Mouse (Mus musculus) liver, embryonic 12.5 days (tissue): ENCODE data around the gene Adamts8. TPM values are rescaled to one million over a fixed set of nuclear protein-coding genes. Genes with fewer than 3 reads are reported as not detected.

Experiments
- ATAC-seq: fragments of 200-750 bp; cut with Nextera tagmentation; 2 replicates; pipeline ENCODE4 v1.8.0; 2017; ENCODE audit warnings: moderate number of reproducible peaks, mild to moderate bottlenecking, moderate library complexity
- H3K27ac ChIP-seq: fragments of 300-500 bp; sonication (generic); 2 replicates; pipeline ENCODE4 v1.5.1; 2016; ENCODE audit warnings: mild to moderate bottlenecking
- H3K27me3 ChIP-seq: fragments of 300-500 bp; sonication (generic); replicated peaks from 2 replicates; pipeline ENCODE4 v1.6.1; 2016; ENCODE audit warnings: mild to moderate bottlenecking, moderate library complexity
- H3K36me3 ChIP-seq: fragments of 300-500 bp; sonication (generic); 2 replicates; pipeline ENCODE4 v1.6.1; 2016; ENCODE audit warnings: mild to moderate bottlenecking, moderate library complexity
- H3K4me1 ChIP-seq: fragments of 300-500 bp; sonication (generic); 2 replicates; pipeline ENCODE4 v1.6.1; 2016
- H3K4me2 ChIP-seq: fragments of 300-500 bp; sonication (generic); 2 replicates; pipeline ENCODE4 v1.6.1; 2016; ENCODE audit warnings: mild to moderate bottlenecking, moderate library complexity
- H3K4me3 ChIP-seq: fragments of 300-500 bp; sonication (generic); 2 replicates; pipeline ENCODE4 v1.5.1; 2016; ENCODE audit warnings: mild to moderate bottlenecking, moderate library complexity
- H3K9ac ChIP-seq: fragments of 300-500 bp; sonication (generic); 2 replicates; pipeline ENCODE4 v1.6.1; 2016; ENCODE audit warnings: mild to moderate bottlenecking, moderate library complexity
- H3K9me3 ChIP-seq: fragments of 300-500 bp; sonication (generic); replicated peaks from 2 replicates; pipeline ENCODE4 v1.6.1; 2016; ENCODE audit warnings: mild to moderate bottlenecking, moderate library complexity
- WGBS: fragments of 180-500 bp; shearing (Covaris S2); methylation state at CpG from one replicate; pipeline ENCODE4 v1.1.7; 2016; ENCODE audit not compliant: insufficient replicate concordance; 5-methylcytosine and 5-hydroxymethylcytosine counted together
- polyA plus RNA-seq: library from polyadenylated mRNA; unstranded; fragments of >200 nt; fragmentation: Nextera tagmentation; extraction: Ambion mirVana; gene quantifications from 2 replicates; pipeline ENCODE4 v1.2.1, GENCODE M21; 2016

Gene Adamts8
- polyA plus RNA-seq, 1 experiment from 2014 or later, result 0.13 TPM

DNA sequence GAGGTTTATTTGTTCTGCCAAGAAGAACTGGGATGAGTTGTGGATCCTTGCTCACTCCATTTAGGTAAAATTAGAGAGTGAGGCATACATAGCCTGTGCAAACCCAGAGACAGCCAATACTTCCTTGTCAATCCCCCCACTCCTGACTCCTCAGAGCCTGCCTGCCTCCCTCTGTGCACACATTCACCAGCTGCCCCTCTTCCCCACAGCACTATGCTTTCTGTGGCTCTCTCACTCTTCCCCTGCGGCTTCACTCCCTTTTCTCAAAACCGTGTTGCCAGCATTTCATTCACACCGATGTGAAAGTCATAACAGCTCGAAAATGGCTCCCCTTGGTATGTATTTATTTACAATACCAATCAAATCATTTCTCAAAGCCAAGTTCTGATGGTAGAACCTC is 10.0 kb upstream of the Adamts8 start:
- Histone ChIP-seq H3K27me3 (peaks cover 3% of the 10 kb centered on the region; the same call in 1 of the 2 replicates), H3K4me2 (no peak overlapping the region), H3K4me3 (no peak overlapping the region), H3K27ac (no peak overlapping the region), H3K9ac (no peak overlapping the region), H3K4me1 (no peaks in the 10 kb centered on the region), H3K9me3 (no peaks in the 10 kb centered on the region), H3K36me3 (no peaks in the 10 kb centered on the region)
- ATAC-seq, result no peak
- WGBS, result 52% methylated on average over 4 of the region's 4 CpGs

DNA sequence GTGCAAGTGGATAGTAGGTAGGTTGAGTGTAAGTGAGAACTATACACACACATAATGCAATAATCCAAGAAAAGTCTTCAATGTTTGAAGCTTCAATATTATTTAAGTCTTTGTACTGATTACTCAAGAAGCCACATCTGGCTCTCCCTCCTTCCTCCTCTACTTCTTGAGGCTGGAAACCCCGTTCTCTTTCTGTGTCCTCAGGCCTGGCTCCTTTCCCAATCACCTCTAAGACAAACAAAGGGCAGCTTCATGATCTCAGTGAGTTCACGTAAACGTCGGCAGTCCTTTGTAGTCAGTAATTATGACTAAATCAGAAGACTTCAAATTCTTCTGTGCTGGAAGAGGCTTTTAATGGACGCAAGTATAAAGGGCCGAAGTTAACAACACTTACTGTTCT is 7.5 kb upstream of the Adamts8 start:
- no peak overlapping the region for H3K27ac ChIP-seq
- H3K9me3 ChIP-seq, result no peaks in the 10 kb centered on the region
- no peak overlapping the region for H3K4me3 ChIP-seq
- H3K4me2 ChIP-seq, result no peak overlapping the region
- H3K27me3 ChIP-seq, result peaks cover 12% of the 10 kb centered on the region
- WGBS, result 56% methylated on average over 6 of the region's 6 CpGs
- no peaks in the 10 kb centered on the region for H3K4me1 ChIP-seq
- no peak for ATAC-seq
- H3K36me3 ChIP-seq, result no peaks in the 10 kb centered on the region
- H3K9ac ChIP-seq, result no peak overlapping the region

DNA sequence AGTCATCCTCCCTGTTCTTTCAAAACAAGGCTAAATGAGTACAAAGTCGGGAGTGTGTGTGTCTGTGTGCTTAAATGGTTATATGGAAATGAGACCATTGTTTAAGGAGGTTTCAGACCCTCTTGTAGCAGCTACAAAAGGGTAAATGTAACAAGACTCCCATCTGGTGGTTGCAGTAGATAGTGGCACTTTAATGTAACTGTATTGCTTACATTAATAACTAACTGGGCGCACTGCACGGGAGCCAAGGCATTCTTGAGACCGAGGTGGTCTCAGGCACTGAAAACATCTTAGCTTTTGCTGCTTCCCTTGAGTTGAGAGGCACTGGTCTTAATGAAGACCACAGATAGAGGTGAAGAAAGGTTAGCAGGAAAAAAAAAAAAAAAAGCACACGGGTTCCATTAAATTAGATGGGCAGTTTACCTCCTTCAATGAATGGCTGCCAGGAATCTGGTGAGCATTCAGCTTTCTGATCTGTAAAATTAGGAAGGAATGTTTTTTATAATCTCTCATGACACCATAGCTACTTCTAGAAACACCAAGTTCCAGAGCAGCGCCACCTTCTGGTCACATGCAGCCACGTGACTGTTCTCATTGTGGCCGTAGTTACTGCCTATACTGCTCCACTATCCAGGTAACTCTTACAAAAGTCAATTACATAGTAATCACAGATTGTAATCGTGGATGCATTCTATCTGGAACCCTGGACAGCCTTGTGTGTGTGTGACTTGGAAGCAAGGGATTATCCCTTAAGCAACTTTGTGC is 5.5 kb upstream of the Adamts8 start:
- Histone ChIP-seq H3K27ac (no peak overlapping the region), H3K4me2 (no peak overlapping the region), H3K9me3 (no peaks in the 10 kb centered on the region), H3K36me3 (no peaks in the 10 kb centered on the region), H3K4me1 (no peaks in the 10 kb centered on the region), H3K27me3 (peaks cover 28% of the 10 kb centered on the region), H3K9ac (no peak overlapping the region), H3K4me3 (no peak overlapping the region)
- no peak for ATAC-seq
- WGBS, result 26% methylated on average over 9 of the region's 9 CpGs

DNA sequence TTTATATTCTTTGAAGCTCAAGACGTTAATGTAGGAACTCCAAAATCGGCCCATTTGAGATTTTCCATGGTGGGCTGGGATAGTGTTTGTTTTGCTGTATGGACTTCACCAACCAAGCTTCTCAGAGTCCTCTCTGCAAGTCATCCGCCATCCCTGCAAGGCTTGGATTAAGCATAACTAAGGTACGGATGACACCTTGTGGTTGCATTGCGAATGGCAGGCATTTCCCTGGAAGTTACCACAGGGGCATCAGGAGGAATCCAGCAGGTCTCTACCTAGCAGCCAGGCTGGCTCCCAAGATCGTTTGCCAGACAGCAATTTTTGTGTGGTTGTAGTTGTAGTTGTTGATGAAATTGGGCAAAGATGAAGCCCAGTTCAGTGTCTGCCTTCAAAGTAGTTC is 2.0 kb upstream of the Adamts8 start:
- Histone ChIP-seq H3K27ac (no peak overlapping the region), H3K9me3 (no peaks in the 10 kb centered on the region), H3K4me3 (no peak overlapping the region), H3K36me3 (no peaks in the 10 kb centered on the region), H3K9ac (no peak overlapping the region), H3K27me3 (peaks cover 61% of the 10 kb centered on the region), H3K4me1 (peaks cover 4% of the 10 kb centered on the region; the same call in 1 of the 2 replicates), H3K4me2 (no peak overlapping the region)
- WGBS, result 7% methylated on average over 6 of the region's 6 CpGs
- ATAC-seq, result no peak

DNA sequence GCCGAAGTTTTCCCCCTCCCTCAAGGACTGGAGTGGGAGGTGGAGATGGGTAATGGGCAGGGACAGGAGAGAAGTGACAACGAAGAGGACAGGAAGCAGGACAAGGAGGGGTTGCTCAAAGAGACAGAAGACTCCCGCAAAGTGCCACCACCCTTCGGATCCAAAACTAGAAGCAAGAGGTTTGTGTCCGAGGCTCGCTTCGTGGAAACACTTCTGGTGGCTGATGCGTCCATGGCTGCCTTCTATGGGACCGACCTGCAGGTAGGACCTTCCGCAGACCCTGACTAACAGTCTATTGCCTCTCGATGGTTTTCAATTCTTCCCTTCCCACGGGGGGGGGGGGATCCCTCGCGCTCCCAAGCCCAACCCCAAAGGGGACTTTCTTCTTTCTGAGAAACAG is 979 bp downstream of the Adamts8 start:
- 3% methylated on average over 14 of the region's 14 CpGs for WGBS
- Histone ChIP-seq H3K4me3 (peak overlapping the region; percentile 45; the same call in 1 of the 2 replicates), H3K27me3 (peaks cover 87% of the 10 kb centered on the region), H3K9ac (no peak overlapping the region), H3K4me1 (peaks cover 4% of the 10 kb centered on the region; the same call in 1 of the 2 replicates), H3K36me3 (no peaks in the 10 kb centered on the region), H3K4me2 (peak overlapping the region; percentile 72), H3K27ac (no peak overlapping the region), H3K9me3 (no peaks in the 10 kb centered on the region)
- ATAC-seq, result no peak

DNA sequence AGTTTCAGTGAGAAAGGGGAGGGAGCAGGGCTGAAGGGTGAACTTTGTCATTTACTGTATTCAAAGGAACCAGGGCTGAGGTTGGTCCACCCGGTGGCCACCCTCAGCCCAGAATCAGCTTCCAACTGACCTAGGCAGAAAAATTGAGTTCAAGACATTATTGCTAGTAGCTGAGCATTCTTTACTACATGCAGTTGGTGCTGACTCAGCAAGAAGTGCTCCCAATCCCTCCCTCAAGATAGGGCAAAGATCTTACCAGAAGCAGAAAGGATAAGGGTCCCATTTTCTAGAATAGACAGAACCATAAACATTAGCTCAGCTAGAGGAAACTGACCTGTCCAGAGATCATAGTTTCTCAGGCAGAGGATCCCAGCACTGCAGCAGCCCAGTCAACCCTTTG is 1.9 kb downstream of the Adamts8 start:
- Histone ChIP-seq H3K27ac (no peak overlapping the region), H3K9me3 (no peaks in the 10 kb centered on the region), H3K36me3 (no peaks in the 10 kb centered on the region), H3K27me3 (peaks cover 81% of the 10 kb centered on the region), H3K4me2 (no peak overlapping the region), H3K4me1 (peaks cover 4% of the 10 kb centered on the region; the same call in 1 of the 2 replicates), H3K9ac (no peak overlapping the region), H3K4me3 (no peak overlapping the region)
- WGBS, result 13% methylated on average over 1 of the region's 1 CpGs
- ATAC-seq, result no peak

DNA sequence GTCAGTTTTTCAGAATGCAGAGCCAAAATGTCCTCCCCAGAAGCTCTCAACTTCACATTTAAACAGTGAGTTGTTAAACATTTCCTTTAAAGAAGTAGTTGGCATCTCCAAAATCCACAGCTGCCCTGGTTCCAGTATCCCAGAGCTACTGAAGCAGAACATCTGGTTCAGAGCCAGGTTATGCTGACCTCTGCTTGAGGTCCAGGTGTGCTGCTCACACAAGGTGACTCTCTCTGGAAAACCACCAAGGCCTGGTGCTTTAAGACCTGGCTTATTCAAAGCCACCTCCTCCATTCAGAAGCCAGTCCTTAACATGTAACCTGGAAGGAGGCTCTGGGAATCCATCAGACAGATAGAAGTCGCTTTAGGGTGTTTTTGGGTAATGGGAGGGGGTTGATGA is 2.9 kb downstream of the Adamts8 start:
- Histone ChIP-seq H3K4me2 (no peak overlapping the region), H3K9me3 (no peaks in the 10 kb centered on the region), H3K4me3 (no peak overlapping the region), H3K4me1 (peaks cover 4% of the 10 kb centered on the region; the same call in 1 of the 2 replicates), H3K27me3 (peaks cover 78% of the 10 kb centered on the region), H3K27ac (no peak overlapping the region), H3K9ac (no peak overlapping the region), H3K36me3 (no peaks in the 10 kb centered on the region)
- no peak for ATAC-seq
- WGBS, result 31% methylated on average over 1 of the region's 1 CpGs

DNA sequence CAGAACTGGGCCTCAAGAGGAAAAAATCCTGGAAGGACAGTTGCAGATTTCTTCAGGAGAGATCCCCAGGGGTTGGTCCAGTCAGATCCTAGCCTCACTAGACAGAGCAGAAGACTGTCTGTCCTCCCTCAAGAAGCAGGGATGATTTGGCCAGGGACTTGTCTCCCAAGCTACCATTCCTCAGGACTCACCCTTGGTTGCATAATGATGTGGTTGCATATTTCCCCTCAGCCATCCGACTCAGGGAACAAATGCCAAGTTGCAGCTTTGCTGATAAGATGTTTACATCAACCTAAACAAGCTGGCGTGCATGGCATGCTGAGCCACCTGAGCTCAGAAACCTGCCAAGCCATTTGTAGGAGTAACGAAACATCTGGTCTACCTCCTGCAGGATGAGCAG is 7.1 kb downstream of the Adamts8 start:
- H3K27me3 ChIP-seq, result peaks cover 37% of the 10 kb centered on the region
- no peak overlapping the region for H3K27ac ChIP-seq
- no peaks in the 10 kb centered on the region for H3K4me1 ChIP-seq
- H3K9me3 ChIP-seq, result no peaks in the 10 kb centered on the region
- no peak overlapping the region for H3K4me3 ChIP-seq
- 49% methylated on average over 3 of the region's 3 CpGs for WGBS
- no peaks in the 10 kb centered on the region for H3K36me3 ChIP-seq
- H3K9ac ChIP-seq, result no peak overlapping the region
- no peak overlapping the region for H3K4me2 ChIP-seq
- ATAC-seq, result no peak

DNA sequence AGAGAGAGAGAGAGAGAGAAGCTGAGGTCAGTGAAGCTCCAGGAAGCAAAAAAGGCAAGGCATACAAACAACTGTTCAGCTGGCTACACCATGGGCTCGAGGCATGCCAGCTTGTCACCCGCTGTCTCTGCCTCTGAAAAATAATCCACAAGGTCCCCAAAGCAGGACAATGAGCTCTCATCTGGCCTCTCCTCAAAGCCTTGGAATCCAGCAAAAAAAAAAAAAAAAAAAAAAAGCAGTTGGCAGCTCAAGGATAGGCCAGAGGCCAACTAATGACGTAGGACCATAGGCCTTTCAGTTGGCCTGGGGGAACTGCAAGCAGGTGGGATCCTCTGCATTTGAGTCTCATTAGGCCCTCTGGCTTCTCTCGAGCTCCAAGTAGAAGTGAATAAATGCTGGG is 7.6 kb downstream of the Adamts8 start:
- Histone ChIP-seq H3K27me3 (peaks cover 34% of the 10 kb centered on the region), H3K36me3 (no peaks in the 10 kb centered on the region), H3K27ac (no peak overlapping the region), H3K4me2 (no peak overlapping the region), H3K9ac (no peak overlapping the region), H3K4me1 (no peaks in the 10 kb centered on the region), H3K9me3 (no peaks in the 10 kb centered on the region), H3K4me3 (no peak overlapping the region)
- WGBS, result 57% methylated on average over 4 of the region's 4 CpGs
- ATAC-seq, result no peak

DNA sequence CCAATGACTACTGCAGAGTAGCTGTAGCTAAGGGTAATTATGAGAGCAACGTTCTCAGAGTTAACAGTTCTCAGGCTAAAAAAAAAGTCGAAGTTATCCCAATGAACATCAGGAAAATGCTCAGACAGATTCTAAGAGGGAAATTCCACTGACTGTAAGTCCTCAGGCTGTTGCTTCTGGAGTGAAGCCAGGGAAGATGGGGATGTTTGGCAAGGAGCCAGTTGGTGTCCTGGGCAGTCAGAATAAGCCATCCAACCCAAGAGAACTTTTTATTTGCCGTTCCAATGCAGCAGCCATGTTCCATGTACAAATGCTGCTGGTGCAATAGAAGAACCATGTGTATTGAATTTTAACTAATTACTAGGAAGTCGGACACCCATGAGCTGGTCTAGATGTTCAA is 8.2 kb downstream of the Adamts8 start:
- Histone ChIP-seq H3K9me3 (no peaks in the 10 kb centered on the region), H3K4me3 (no peak overlapping the region), H3K4me1 (no peaks in the 10 kb centered on the region), H3K36me3 (no peaks in the 10 kb centered on the region), H3K27me3 (peaks cover 28% of the 10 kb centered on the region), H3K27ac (no peak overlapping the region), H3K9ac (no peak overlapping the region), H3K4me2 (no peak overlapping the region)
- 70% methylated on average over 4 of the region's 4 CpGs for WGBS
- no peak for ATAC-seq

DNA sequence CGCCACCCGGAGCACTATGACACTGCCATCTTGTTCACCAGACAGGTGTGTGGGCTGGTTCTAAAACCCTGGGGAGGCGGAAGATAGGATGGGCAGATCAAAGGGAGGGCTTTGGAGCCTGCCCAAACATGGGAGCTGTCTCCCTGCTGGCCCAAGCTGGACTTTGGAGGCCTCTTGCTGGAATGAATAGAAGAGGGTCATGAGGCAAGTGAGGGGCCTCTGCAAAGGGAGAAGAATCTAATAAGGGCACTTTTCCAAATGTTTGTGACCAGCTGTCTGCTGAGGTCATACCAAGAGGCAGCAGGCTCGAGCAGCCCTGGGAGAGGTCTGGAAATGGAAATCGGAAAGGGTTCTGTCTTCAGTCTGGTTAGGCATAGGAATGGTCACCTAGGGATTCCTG is 9.1 kb downstream of the Adamts8 start:
- no peaks in the 10 kb centered on the region for H3K36me3 ChIP-seq

DNA sequence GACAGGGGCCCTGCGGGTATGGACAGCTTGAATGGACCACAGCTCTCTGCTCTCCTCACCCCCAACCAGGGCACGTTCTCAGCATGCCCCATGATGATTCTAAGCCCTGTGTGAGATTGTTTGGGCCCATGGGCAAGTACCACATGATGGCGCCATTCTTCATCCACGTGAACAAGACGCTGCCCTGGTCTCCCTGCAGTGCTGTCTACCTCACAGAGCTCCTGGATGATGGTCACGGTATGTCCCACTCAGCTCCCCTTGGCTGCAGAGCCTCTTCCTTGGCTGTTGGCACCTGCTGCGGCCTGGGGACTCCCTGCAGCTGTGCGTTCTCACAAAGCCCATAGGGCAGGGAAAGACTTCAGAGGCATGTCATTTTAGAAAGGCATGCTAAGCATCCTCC is 10.9 kb downstream of the Adamts8 start:
- no peaks in the 10 kb centered on the region for H3K4me1 ChIP-seq
- H3K27ac ChIP-seq, result no peak overlapping the region
- no peaks in the 10 kb centered on the region for H3K9me3 ChIP-seq
- H3K36me3 ChIP-seq, result no peaks in the 10 kb centered on the region
- no peak for ATAC-seq
- 47% methylated on average over 8 of the region's 8 CpGs for WGBS
- H3K27me3 ChIP-seq, result peaks cover 3% of the 10 kb centered on the region; the same call in 1 of the 2 replicates
- no peak overlapping the region for H3K4me2 ChIP-seq
- no peak overlapping the region for H3K4me3 ChIP-seq
- H3K9ac ChIP-seq, result no peak overlapping the region

More for the DNA sequence above, 9.1 kb downstream of the Adamts8 start:
- no peak for ATAC-seq
- no peak overlapping the region for H3K27ac ChIP-seq
- H3K9me3 ChIP-seq, result no peaks in the 10 kb centered on the region
- 65% methylated on average over 5 of the region's 5 CpGs for WGBS
- peaks cover 19% of the 10 kb centered on the region for H3K27me3 ChIP-seq
- no peak overlapping the region for H3K4me3 ChIP-seq
- no peak overlapping the region for H3K9ac ChIP-seq
- H3K4me2 ChIP-seq, result no peak overlapping the region
- no peaks in the 10 kb centered on the region for H3K4me1 ChIP-seq

DNA sequence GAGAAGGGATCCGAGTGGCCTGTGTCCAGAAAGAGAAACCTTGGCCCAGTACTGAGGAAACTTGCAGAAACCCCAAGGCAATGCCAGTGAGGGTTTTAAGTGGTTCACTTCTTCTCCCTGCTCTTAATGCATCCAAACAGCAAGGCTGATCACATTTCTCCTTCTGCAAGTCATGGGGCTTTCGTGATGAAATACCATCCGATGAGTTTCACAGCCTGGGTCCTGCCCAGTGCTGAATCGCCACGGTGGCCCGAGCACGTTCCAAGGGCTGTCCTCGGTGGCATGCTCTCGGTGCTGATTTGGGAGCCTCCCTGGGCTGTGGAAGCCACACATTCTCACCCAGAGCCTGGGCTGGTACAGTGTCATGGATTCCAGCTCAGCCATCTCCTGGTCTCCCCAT is 12.9 kb downstream of the Adamts8 start:
- H3K9me3 ChIP-seq, result no peaks in the 10 kb centered on the region
- no peak overlapping the region for H3K4me3 ChIP-seq
- H3K4me1 ChIP-seq, result no peaks in the 10 kb centered on the region
- H3K36me3 ChIP-seq, result no peaks in the 10 kb centered on the region
- H3K27me3 ChIP-seq, result peaks cover 3% of the 10 kb centered on the region; the same call in 1 of the 2 replicates
- no peak overlapping the region for H3K4me2 ChIP-seq
- no peak overlapping the region for H3K9ac ChIP-seq
- no peak for ATAC-seq
- no peak overlapping the region for H3K27ac ChIP-seq
- 70% methylated on average over 9 of the region's 9 CpGs for WGBS
